Mouse (Mus musculus) layer of hippocampus, adult 2 months (tissue): ENCODE measurements around the gene Slc25a39. TPM values are rescaled to one million over a fixed set of nuclear protein-coding genes. Genes with fewer than 3 reads are reported as not detected.
"Not testable (repeated sequence)": the region's sequence is repeated elsewhere in the genome, so short reads cannot be mapped to it uniquely, and the experiment has no call there.

ENCODE experiments used
- DNase-seq, 2 experiments: peaks; one replicate each; pipeline ENCODE4 v3.0.0; 2022; ENCODE audit warnings: low spot score in 2 of 2
- H3K27ac ChIP-seq: fragments of 200-600 bp; 2 replicates; pipeline ENCODE4 v1.8.1; 2022
- H3K4me3 ChIP-seq: fragments of 200-600 bp; 2 replicates; pipeline ENCODE4 v1.8.1; 2022; ENCODE audit warnings: mild to moderate bottlenecking
- CTCF ChIP-seq: fragments of 200-600 bp; conservative IDR thresholded peaks from 2 replicates; pipeline ENCODE4 v1.8.1; 2022; ENCODE audit warnings: antibody characterized with exemption, mild to moderate bottlenecking, moderate library complexity
- total RNA-seq, 2 experiments: library from RNA; stranded (reverse); gene quantifications; 2 replicates each; pipeline ENCODE4 v1.2.3; 2021

Gene Slc25a39
- total RNA-seq, 2 experiments from 2014 or later: 62.5 to 62.6 TPM

- no peak for DNase-seq
- Histone ChIP-seq H3K27ac (no peak overlapping the region), H3K4me3 (no peak overlapping the region)
- no peak for TF ChIP-seq CTCF
Measured at GRCm38 (mm10) chr11:102417160-102417559, 9.4 kb upstream of the Slc25a39 start.

- no peak for TF ChIP-seq CTCF
- no peak for DNase-seq
- Histone ChIP-seq H3K27ac (no peak overlapping the region), H3K4me3 (no peak overlapping the region)
Measured at GRCm38 (mm10) chr11:102415034-102415802, 7.5 kb upstream of the Slc25a39 start.

GRCm38 (mm10) chr11:102413059-102413458 is 5.3 kb upstream of the Slc25a39 start:
- Histone ChIP-seq H3K4me3 (no peak overlapping the region), H3K27ac (no peak overlapping the region)
- no peak for TF ChIP-seq CTCF
- DNase-seq: no peak

GRCm38 (mm10) chr11:102411704-102412103 is 4.0 kb upstream of the Slc25a39 start:
- DNase-seq: peak; percentile 81 to 94
- no peak overlapping the region for H3K4me3 ChIP-seq

GRCm38 (mm10) chr11:102411061-102411460 is 3.3 kb upstream of the Slc25a39 start:
- no peak for TF ChIP-seq CTCF

More at GRCm38 (mm10) chr11:102411704-102412103, 4.0 kb upstream of the Slc25a39 start:
- no peak overlapping the region for H3K27ac ChIP-seq
- TF ChIP-seq CTCF: peak; percentile 88

GRCm38 (mm10) chr11:102410345-102410744 is 2.6 kb upstream of the Slc25a39 start:
- TF ChIP-seq CTCF: 0 out of 2 replicates have a peak, but pooled peaks have one; percentile 20

More at GRCm38 (mm10) chr11:102411061-102411460, 3.3 kb upstream of the Slc25a39 start:
- Histone ChIP-seq H3K4me3 (no peak overlapping the region), H3K27ac (no peak overlapping the region)
- no peak for DNase-seq

GRCm38 (mm10) chr11:102409795-102410330 is 2.1 kb upstream of the Slc25a39 start:
- DNase-seq: no peak
- no peak overlapping the region for H3K27ac ChIP-seq
- no peak for TF ChIP-seq CTCF
- H3K4me3 ChIP-seq: no peak overlapping the region

More at GRCm38 (mm10) chr11:102410345-102410744, 2.6 kb upstream of the Slc25a39 start:
- not testable (repeated sequence) for H3K27ac ChIP-seq, DNase-seq, H3K4me3 ChIP-seq

- DNase-seq: no peak
- TF ChIP-seq CTCF: no peak
- Histone ChIP-seq H3K4me3 (peak overlapping the region; percentile 58), H3K27ac (peak overlapping the region; percentile 75)
Measured at GRCm38 (mm10) chr11:102408888-102409794, 1.4 kb upstream of the Slc25a39 start.

GRCm38 (mm10) chr11:102408344-102408876 is 664 bp upstream of the Slc25a39 start:
- H3K4me3 ChIP-seq: peak overlapping the region; percentile 58
- TF ChIP-seq CTCF: no peak
- H3K27ac ChIP-seq: peak overlapping the region; percentile 95
- peak; percentile 95 to 98 for DNase-seq

GRCm38 (mm10) chr11:102406900-102407833 is 579 bp downstream of the Slc25a39 start:
- Histone ChIP-seq H3K27ac (peak overlapping the region; percentile 95), H3K4me3 (peak overlapping the region; percentile 58)
- 0 out of 2 replicates have a peak, but pooled peaks have one; percentile 2 for TF ChIP-seq CTCF
- DNase-seq: peak; percentile 86 to 89

- TF ChIP-seq CTCF: no peak
- H3K27ac ChIP-seq: peak overlapping the region; percentile 95
- no peak for DNase-seq
- peak overlapping the region; percentile 58 for H3K4me3 ChIP-seq
Measured at GRCm38 (mm10) chr11:102406401-102406800, 1.3 kb downstream of the Slc25a39 start.
